15 mouse cellular contexts compared by ENCODE assay signal in genomic region chr8:127194786-127195407, GRCm38 (mm10).
DNase-seq lines count a peak whose midpoint lies in the region; ATAC-seq lines count a peak whose summit lies in the region.
"Had no signal": no experiment of that assay in that cellular context is flagged by ENCODE, and none has a peak within 500 bp of the region (broad histone marks: within the 10 kb centered on the region; RNA-seq: fewer than 3 reads in every experiment).

No protein-coding gene starts in this region.

- no peak for ATAC-seq in forebrain, embryonic 11.5 days (replicated peaks; ENCODE audit: low FRiP score)
- ATAC-seq in forebrain, embryonic 12.5 days (ENCODE audit: low FRiP score) = no peak
- no peak for ATAC-seq in hindbrain, embryonic 15.5 days (ENCODE audit: low FRiP score, low read depth)
- 0 out of 2 replicates have a peak, but pooled peaks have one; percentile 17 for ATAC-seq in midbrain, embryonic 15.5 days (replicated peaks)

- H3K27ac ChIP-seq in forebrain, embryonic 10.5 days = peak overlapping the region; percentile 8; the same call in 1 of the 2 replicates
- no peak overlapping the region for H3K27ac ChIP-seq in forebrain, embryonic 11.5 days (ENCODE audit: low read depth, low read length)
- H3K27ac ChIP-seq in forebrain, embryonic 12.5 days = peak overlapping the region; percentile 61
- peak overlapping the region; percentile 67 for H3K27ac ChIP-seq in hindbrain, embryonic 15.5 days (replicated peaks)
- peak overlapping the region; percentile 65 for H3K27ac ChIP-seq in midbrain, embryonic 15.5 days
- H3K27ac ChIP-seq: heart, embryonic 13.5 days; limb, embryonic 13.5 days had no signal

- H3K9me3 ChIP-seq in forebrain, embryonic 10.5 days = no peaks in the 10 kb centered on the region
- H3K9me3 ChIP-seq in forebrain, embryonic 11.5 days (ENCODE audit: control insufficient read depth, low read length) = no peaks in the 10 kb centered on the region
- H3K9me3 ChIP-seq in forebrain, embryonic 12.5 days = no peaks in the 10 kb centered on the region
- no peaks in the 10 kb centered on the region for H3K9me3 ChIP-seq in hindbrain, embryonic 15.5 days
- H3K9me3 ChIP-seq in midbrain, embryonic 15.5 days = no peaks in the 10 kb centered on the region
- H3K9me3 ChIP-seq: heart, embryonic 13.5 days; limb, embryonic 13.5 days had no signal

- no peak for DNase-seq in forebrain, embryonic 10.5 days (ENCODE audit: extremely low spot score, low spot score)
- DNase-seq in forebrain, embryonic 11.5 days (ENCODE audit: low spot score) = no peak
- no peak for DNase-seq in spleen, adult 18-20 months
- no peak for DNase-seq in urinary bladder, postnatal 4 days (ENCODE audit: low spot score in 2 of 2)
- DNase-seq in left cerebral cortex, adult 9 months (ENCODE audit: low spot score in 2 of 2) = no peak
- DNase-seq: adrenal gland, postnatal 36 days; cerebellum, postnatal 14 days; lung, adult 2 months; thymus, adult 18-20 months had no signal

- 78% methylated on average over 15 of the region's 15 CpGs for WGBS in forebrain, embryonic 10.5 days
- 65% methylated on average over 15 of the region's 15 CpGs for WGBS in forebrain, embryonic 11.5 days
- 51% methylated on average over 15 of the region's 15 CpGs for WGBS in forebrain, embryonic 12.5 days
- 41% methylated on average over 15 of the region's 15 CpGs for WGBS in hindbrain, embryonic 15.5 days
- WGBS in midbrain, embryonic 15.5 days = 35% methylated on average over 15 of the region's 15 CpGs

- H3K4me2 ChIP-seq in forebrain, embryonic 11.5 days (ENCODE audit: low read depth, low read length, severe bottlenecking) = no peak overlapping the region
- H3K4me2 ChIP-seq in forebrain, embryonic 12.5 days = no peak overlapping the region
- H3K4me2 ChIP-seq in hindbrain, embryonic 15.5 days = no peak overlapping the region
- no peak overlapping the region; the same call in 1 of the 2 replicates for H3K4me2 ChIP-seq in midbrain, embryonic 15.5 days
- H3K4me2 ChIP-seq: heart, embryonic 13.5 days; limb, embryonic 13.5 days had no signal

- H3K4me1 ChIP-seq in forebrain, embryonic 10.5 days = peaks cover 61% of the 10 kb centered on the region
- H3K4me1 ChIP-seq in forebrain, embryonic 11.5 days (replicated peaks; ENCODE audit: control insufficient read depth, insufficient read depth, low read length) = peaks cover 15% of the 10 kb centered on the region
- peaks cover 50% of the 10 kb centered on the region for H3K4me1 ChIP-seq in forebrain, embryonic 12.5 days
- peaks cover 44% of the 10 kb centered on the region for H3K4me1 ChIP-seq in hindbrain, embryonic 15.5 days (replicated peaks)
- peaks cover 42% of the 10 kb centered on the region for H3K4me1 ChIP-seq in midbrain, embryonic 15.5 days

- no peaks in the 10 kb centered on the region for H3K36me3 ChIP-seq in forebrain, embryonic 10.5 days (replicated peaks)
- H3K36me3 ChIP-seq in forebrain, embryonic 11.5 days (ENCODE audit: control insufficient read depth, insufficient read depth, low read length) = no peaks in the 10 kb centered on the region
- no peaks in the 10 kb centered on the region for H3K36me3 ChIP-seq in forebrain, embryonic 12.5 days (replicated peaks)
- H3K36me3 ChIP-seq in hindbrain, embryonic 15.5 days = no peaks in the 10 kb centered on the region
- H3K36me3 ChIP-seq in midbrain, embryonic 15.5 days (replicated peaks) = no peaks in the 10 kb centered on the region
- H3K36me3 ChIP-seq: heart, embryonic 13.5 days; limb, embryonic 13.5 days had no signal

- H3K9ac ChIP-seq in forebrain, embryonic 11.5 days (ENCODE audit: low read length) = no peak overlapping the region; the same call in 1 of the 2 replicates
- peak overlapping the region; percentile 27 for H3K9ac ChIP-seq in forebrain, embryonic 12.5 days
- H3K9ac ChIP-seq in hindbrain, embryonic 15.5 days = no peak overlapping the region
- no peak overlapping the region for H3K9ac ChIP-seq in midbrain, embryonic 15.5 days
- H3K9ac ChIP-seq: heart, embryonic 13.5 days; limb, embryonic 13.5 days had no signal

- no peaks in the 10 kb centered on the region for H3K27me3 ChIP-seq in forebrain, embryonic 10.5 days (ENCODE audit: poor library complexity, severe bottlenecking)
- H3K27me3 ChIP-seq in forebrain, embryonic 11.5 days (ENCODE audit: control insufficient read depth, insufficient read depth, low read length) = no peaks in the 10 kb centered on the region
- H3K27me3 ChIP-seq in forebrain, embryonic 12.5 days = no peaks in the 10 kb centered on the region
- no peaks in the 10 kb centered on the region for H3K27me3 ChIP-seq in hindbrain, embryonic 15.5 days
- H3K27me3 ChIP-seq in midbrain, embryonic 15.5 days (replicated peaks) = no peaks in the 10 kb centered on the region
- H3K27me3 ChIP-seq: heart, embryonic 13.5 days; limb, embryonic 13.5 days had no signal

- H3K4me3 ChIP-seq in forebrain, embryonic 10.5 days = no peak overlapping the region
- no peak overlapping the region for H3K4me3 ChIP-seq in forebrain, embryonic 11.5 days (ENCODE audit: low read depth, low read length)
- no peak overlapping the region for H3K4me3 ChIP-seq in forebrain, embryonic 12.5 days (replicated peaks)
- H3K4me3 ChIP-seq in hindbrain, embryonic 15.5 days = no peak overlapping the region
- H3K4me3 ChIP-seq in midbrain, embryonic 15.5 days = no peak overlapping the region
- H3K4me3 ChIP-seq: heart, embryonic 13.5 days; limb, embryonic 13.5 days; myocyte had no signal
